Mouse (Mus musculus) kidney, embryonic 14.5 days (tissue): ENCODE results near the gene Plekhj1. TPM values are rescaled to one million over a fixed set of nuclear protein-coding genes. Genes with fewer than 3 reads are reported as not detected.
"Not testable (repeated sequence)": the region's sequence is repeated elsewhere in the genome, so short reads cannot be mapped to it uniquely, and the experiment has no call there.

Source experiments
- ATAC-seq: fragments of 200-750 bp; cut with Nextera tagmentation; 2 replicates; pipeline ENCODE4 v1.8.0; 2017; ENCODE audit warnings: moderate number of reproducible peaks, mild to moderate bottlenecking, moderate TSS enrichment, moderate library complexity; ENCODE audit not compliant: low FRiP score, low TSS enrichment
- H3K27ac ChIP-seq: fragments of 300-500 bp; sonication (generic); 2 replicates; pipeline ENCODE4 v1.5.1; 2014; ENCODE audit warnings: low read depth, mild to moderate bottlenecking, low read length, moderate library complexity, mixed read lengths
- H3K27me3 ChIP-seq: fragments of 300-500 bp; sonication (generic); 2 replicates; pipeline ENCODE4 v1.6.1; 2014; ENCODE audit warnings: mild to moderate bottlenecking, low read length; ENCODE audit not compliant: control insufficient read depth, insufficient read depth
- H3K36me3 ChIP-seq: fragments of 300-500 bp; sonication (generic); 2 replicates; pipeline ENCODE4 v1.6.1; 2014; ENCODE audit warnings: low read length, mixed read lengths; ENCODE audit not compliant: control insufficient read depth, insufficient read depth
- H3K4me1 ChIP-seq: fragments of 300-500 bp; sonication (generic); 2 replicates; pipeline ENCODE4 v1.6.1; 2014; ENCODE audit warnings: low read length, mixed read lengths; ENCODE audit not compliant: control insufficient read depth, insufficient read depth
- H3K4me2 ChIP-seq: fragments of 300-500 bp; sonication (generic); replicated peaks from 2 replicates; pipeline ENCODE4 v1.6.1; 2014; ENCODE audit warnings: low read depth, mild to moderate bottlenecking, low read length
- H3K4me3 ChIP-seq: fragments of 300-500 bp; sonication (generic); 2 replicates; pipeline ENCODE4 v1.5.1; 2014; ENCODE audit warnings: mild to moderate bottlenecking, low read length
- H3K9ac ChIP-seq: fragments of 300-500 bp; sonication (generic); 2 replicates; pipeline ENCODE4 v1.6.1; 2014; ENCODE audit warnings: low read depth, mild to moderate bottlenecking, low read length, moderate library complexity
- H3K9me3 ChIP-seq: fragments of 300-500 bp; sonication (generic); 2 replicates; pipeline ENCODE4 v1.6.1; 2016; ENCODE audit warnings: low read length; ENCODE audit not compliant: control insufficient read depth
- WGBS: fragments of 180-500 bp; shearing (Covaris S2); extraction: QIAGEN DNeasy Blood & Tissue Kit; methylation state at CpG from one replicate; pipeline ENCODE4 v1.1.7; 2014; 5-methylcytosine and 5-hydroxymethylcytosine counted together
- polyA plus RNA-seq: library from polyadenylated mRNA; unstranded; fragments of >200 nt; fragmentation: Nextera tagmentation; extraction: Ambion mirVana; gene quantifications from 2 replicates; pipeline ENCODE4 v1.2.1, GENCODE M21; 2014

Plekhj1 gene
- polyA plus RNA-seq, 1 experiment from 2014 or later = 126 TPM

- Histone ChIP-seq H3K27me3 (peaks cover 54% of the 10 kb centered on the region), H3K4me1 (peaks cover under 1% of the 10 kb centered on the region; the same call in 1 of the 2 replicates), H3K9ac (no peak overlapping the region), H3K27ac (no peak overlapping the region), H3K4me2 (no peak overlapping the region), H3K36me3 (no peaks in the 10 kb centered on the region), H3K4me3 (no peak overlapping the region), H3K9me3 (peaks cover 11% of the 10 kb centered on the region)
- no peak for ATAC-seq
- 53% methylated on average over 2 of the region's 2 CpGs for WGBS
Measured at GRCm38 (mm10) chr10:80838346-80838912, 40.0 kb upstream of the Plekhj1 start.

- no peak for ATAC-seq
- no peak overlapping the region for H3K9ac ChIP-seq
- no peak overlapping the region for H3K4me3 ChIP-seq
- H3K36me3 ChIP-seq = no peaks in the 10 kb centered on the region
- H3K9me3 ChIP-seq = peaks cover 11% of the 10 kb centered on the region
- H3K4me2 ChIP-seq = no peak overlapping the region
- H3K27ac ChIP-seq = no peak overlapping the region
- 20% methylated on average over 2 of the region's 2 CpGs for WGBS
- peaks cover 51% of the 10 kb centered on the region for H3K27me3 ChIP-seq
- no peaks in the 10 kb centered on the region for H3K4me1 ChIP-seq
Measured at GRCm38 (mm10) chr10:80837827-80838226, 39.4 kb upstream of the Plekhj1 start.

GRCm38 (mm10) chr10:80836949-80837379 is 38.5 kb upstream of the Plekhj1 start:
- Histone ChIP-seq H3K36me3 (no peaks in the 10 kb centered on the region), H3K4me3 (no peak overlapping the region), H3K27ac (no peak overlapping the region), H3K9me3 (peaks cover 11% of the 10 kb centered on the region), H3K4me1 (no peaks in the 10 kb centered on the region), H3K9ac (no peak overlapping the region), H3K4me2 (no peak overlapping the region), H3K27me3 (peaks cover 42% of the 10 kb centered on the region)
- ATAC-seq = no peak
- 51% methylated on average over 7 of the region's 7 CpGs for WGBS

- no peak for ATAC-seq
- H3K27me3 ChIP-seq = peaks cover 39% of the 10 kb centered on the region
- no peak overlapping the region for H3K9ac ChIP-seq
- peaks cover 7% of the 10 kb centered on the region for H3K4me1 ChIP-seq
- no peak overlapping the region for H3K27ac ChIP-seq
- peaks cover 11% of the 10 kb centered on the region for H3K9me3 ChIP-seq
- 59% methylated on average over 30 of the region's 30 CpGs for WGBS
- H3K4me3 ChIP-seq = no peak overlapping the region
- no peak overlapping the region for H3K4me2 ChIP-seq
- H3K36me3 ChIP-seq = peaks cover 3% of the 10 kb centered on the region; the same call in 1 of the 2 replicates
Measured at GRCm38 (mm10) chr10:80835617-80836016, 37.2 kb upstream of the Plekhj1 start.

- no peak for ATAC-seq
- Histone ChIP-seq H3K9me3 (peaks cover 11% of the 10 kb centered on the region), H3K4me2 (no peak overlapping the region), H3K36me3 (peaks cover 19% of the 10 kb centered on the region), H3K27me3 (peaks cover 36% of the 10 kb centered on the region), H3K4me3 (no peak overlapping the region), H3K4me1 (peaks cover 14% of the 10 kb centered on the region), H3K27ac (no peak overlapping the region), H3K9ac (no peak overlapping the region)
- 76% methylated on average over 7 of the region's 7 CpGs for WGBS
Measured at GRCm38 (mm10) chr10:80832818-80833217, 34.4 kb upstream of the Plekhj1 start.

- Histone ChIP-seq H3K9ac (no peak overlapping the region), H3K4me1 (peaks cover 18% of the 10 kb centered on the region), H3K9me3 (peaks cover 11% of the 10 kb centered on the region), H3K27ac (no peak overlapping the region), H3K36me3 (peaks cover 19% of the 10 kb centered on the region), H3K4me3 (no peak overlapping the region), H3K4me2 (no peak overlapping the region; the same call in 1 of the 2 replicates), H3K27me3 (peaks cover 28% of the 10 kb centered on the region)
- under 1% methylated on average over 9 of the region's 9 CpGs for WGBS
- peak; percentile 32 for ATAC-seq
Measured at GRCm38 (mm10) chr10:80831136-80831535, 32.7 kb upstream of the Plekhj1 start.

GRCm38 (mm10) chr10:80829359-80830278 is 31.2 kb upstream of the Plekhj1 start:
- H3K4me1 ChIP-seq = peaks cover 18% of the 10 kb centered on the region
- no peak overlapping the region for H3K4me3 ChIP-seq
- H3K36me3 ChIP-seq = peaks cover 19% of the 10 kb centered on the region
- H3K4me2 ChIP-seq = no peak overlapping the region
- ATAC-seq = no peak
- H3K27me3 ChIP-seq = peaks cover 14% of the 10 kb centered on the region
- H3K27ac ChIP-seq = no peak overlapping the region
- peaks cover 4% of the 10 kb centered on the region; the same call in 1 of the 2 replicates for H3K9me3 ChIP-seq
- WGBS = 80% methylated on average over 1 of the region's 1 CpGs
- H3K9ac ChIP-seq = no peak overlapping the region

- H3K36me3 ChIP-seq = peaks cover 19% of the 10 kb centered on the region
- H3K4me3 ChIP-seq, H3K27me3 ChIP-seq, ATAC-seq, H3K9ac ChIP-seq, H3K9me3 ChIP-seq, H3K27ac ChIP-seq: not testable (repeated sequence)
- WGBS = 81% methylated on average over 7 of the region's 9 CpGs
- H3K4me2 ChIP-seq = peak overlapping the region; percentile 97
- H3K4me1 ChIP-seq = peaks cover 18% of the 10 kb centered on the region
Measured at GRCm38 (mm10) chr10:80828587-80828986, 30.2 kb upstream of the Plekhj1 start.
